Mouse (Mus musculus) urinary bladder, adult 18-20 months (tissue): ENCODE measurements around the gene Mpg.

Source experiments
- DNase-seq, 2 experiments: peaks; one replicate each; pipeline ENCODE4 v3.0.0; 2022; ENCODE audit warnings: low spot score in 2 of 2, mixed read lengths in 2 of 2

The Mpg gene

DNA sequence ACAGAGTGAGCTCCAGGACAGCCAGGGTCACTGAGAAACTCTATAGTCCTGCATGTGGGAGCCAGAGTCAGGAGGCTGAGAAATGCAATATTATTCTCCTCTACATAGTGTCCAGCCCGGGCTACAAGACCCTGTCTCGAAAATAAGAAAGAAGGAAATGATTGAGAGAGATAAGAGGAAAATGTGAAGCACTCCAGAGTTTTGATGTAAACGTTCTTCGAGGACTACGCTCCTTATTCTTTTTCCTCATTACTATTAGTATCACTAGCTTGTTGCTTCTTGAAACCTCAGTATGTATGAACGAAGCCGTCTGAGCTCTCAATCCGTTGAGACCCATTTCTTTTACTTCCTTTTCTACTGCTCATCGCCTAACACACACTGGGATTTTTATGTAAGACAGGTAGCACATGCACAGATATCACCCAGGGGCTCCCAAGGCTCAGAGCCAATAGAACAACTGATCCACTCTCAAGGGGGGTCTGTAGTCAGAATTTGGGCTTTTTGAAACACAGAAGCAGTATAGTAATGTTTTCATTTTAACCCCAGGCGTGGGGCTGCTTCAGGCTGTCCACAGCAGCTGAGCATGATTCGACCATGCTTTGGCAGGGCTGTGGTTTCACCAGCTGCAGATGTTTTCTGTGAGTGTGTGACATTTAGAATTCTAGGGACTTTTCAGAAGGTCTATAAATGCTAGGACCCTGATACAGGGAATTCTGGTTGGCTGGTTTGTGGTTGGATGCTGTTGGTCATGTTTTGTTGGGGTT, 24.2 kb upstream of the Mpg start:
- no peak for DNase-seq

DNA sequence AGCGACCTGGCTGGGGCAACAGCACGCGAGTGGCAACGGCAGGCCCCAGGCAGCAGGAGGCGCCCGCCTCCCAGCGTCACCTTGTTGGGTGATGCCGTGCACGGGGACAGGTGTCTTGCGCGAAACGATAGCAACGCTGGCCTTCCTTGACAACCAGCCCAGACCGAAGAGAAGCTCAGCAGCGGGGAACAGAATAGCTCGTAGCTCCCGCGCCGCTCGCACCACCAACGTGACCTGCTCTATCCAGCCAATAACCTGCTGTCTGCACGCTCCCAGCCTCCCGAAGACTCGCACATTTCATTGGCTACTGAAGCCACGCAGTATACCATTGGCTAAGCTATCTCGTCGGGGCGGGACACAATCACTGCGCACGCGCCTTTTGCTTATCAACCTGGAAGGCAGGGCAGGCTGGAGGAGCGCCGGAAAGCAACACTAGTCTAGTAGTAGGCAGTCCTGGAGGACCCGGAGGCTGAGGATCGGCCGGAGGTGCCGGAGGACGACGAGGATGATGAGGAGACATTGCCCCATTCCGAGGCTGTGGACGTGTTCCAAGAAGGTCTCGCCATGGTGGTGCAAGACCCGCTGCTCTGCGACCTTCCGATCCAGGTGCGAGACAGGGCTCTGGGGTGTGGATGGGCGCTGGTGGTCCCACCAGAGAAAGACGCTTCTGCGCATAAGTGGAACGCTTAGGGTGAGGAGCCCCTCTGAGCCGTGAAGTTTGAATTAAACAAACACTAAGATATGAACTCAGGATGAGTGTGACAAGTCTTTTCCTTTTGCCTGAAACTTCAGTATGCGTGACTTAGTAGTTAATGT, 21.0 kb upstream of the Mpg start, which contains the start of gene Snrnp25:
Snrnp25 (plus strand) TSS at position 358 of the 816 bp plus-strand sequence.
- DNase-seq: peak; percentile 87 to 95

DNA sequence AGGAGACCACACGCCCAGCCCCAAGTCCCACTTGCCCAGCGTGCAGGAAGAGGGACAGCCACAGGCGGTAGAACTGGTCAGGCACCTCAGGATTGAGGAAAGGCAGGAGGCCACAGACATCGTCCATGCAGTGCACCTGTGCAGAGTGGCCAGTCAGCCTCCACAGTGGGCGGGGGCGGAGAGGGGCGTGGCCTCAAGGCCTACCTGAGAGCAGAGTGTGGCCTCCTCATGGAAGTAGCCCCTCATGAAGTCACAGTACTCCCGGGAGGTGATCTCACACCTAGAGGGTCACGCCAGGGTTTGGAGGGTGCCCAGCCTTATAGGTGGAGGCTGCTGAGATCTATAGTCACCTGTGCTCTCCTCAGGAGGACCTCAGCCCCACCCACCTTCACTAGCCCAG, 15.7 kb upstream of the Mpg start:
- no peak for DNase-seq

DNA sequence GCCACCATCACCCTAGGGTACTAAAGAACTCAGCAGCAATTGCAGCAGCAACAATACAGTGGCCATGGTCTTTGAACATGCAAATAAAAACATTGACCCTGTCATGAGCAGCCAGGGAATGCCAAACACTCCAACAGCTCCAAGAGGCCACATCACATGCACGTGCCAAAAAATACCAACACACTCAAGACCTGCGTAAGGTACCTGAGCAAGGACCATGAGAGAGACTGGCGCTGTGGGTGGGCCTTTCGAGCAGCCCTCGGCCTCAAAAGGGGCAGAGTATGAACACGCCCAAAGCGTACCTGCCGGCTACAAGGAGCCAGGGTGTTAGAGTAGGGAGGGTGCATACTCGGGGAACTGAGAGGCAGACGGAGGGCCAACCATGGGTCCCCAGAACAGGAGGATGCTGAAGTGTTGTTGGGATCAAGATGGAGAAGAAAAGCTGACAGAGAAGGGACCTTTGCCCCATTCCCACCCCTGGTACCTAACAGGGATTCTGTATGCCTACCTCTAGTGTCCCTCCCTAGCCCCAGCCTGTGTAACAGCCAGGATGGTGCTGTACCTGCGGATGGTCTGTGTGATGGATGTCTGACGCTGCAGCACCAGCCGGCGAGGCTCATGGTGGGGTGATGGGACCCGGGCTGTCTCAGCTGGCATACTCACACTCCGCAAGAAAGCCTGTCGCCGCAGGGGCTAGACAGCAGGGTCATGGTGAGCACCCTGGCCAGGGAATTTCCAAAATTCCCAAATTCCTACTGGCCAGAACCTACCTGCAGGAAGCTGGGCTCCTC, 10.7 kb upstream of the Mpg start:
- no peak for DNase-seq

- DNase-seq: peak in 1 of 2 experiments; percentile 42
Measured at GRCm38 (mm10) chr11:32216851-32217250, 9.5 kb upstream of the Mpg start.

GRCm38 (mm10) chr11:32218501-32219050, 7.7 kb upstream of the Mpg start:
- DNase-seq: no peak

DNA sequence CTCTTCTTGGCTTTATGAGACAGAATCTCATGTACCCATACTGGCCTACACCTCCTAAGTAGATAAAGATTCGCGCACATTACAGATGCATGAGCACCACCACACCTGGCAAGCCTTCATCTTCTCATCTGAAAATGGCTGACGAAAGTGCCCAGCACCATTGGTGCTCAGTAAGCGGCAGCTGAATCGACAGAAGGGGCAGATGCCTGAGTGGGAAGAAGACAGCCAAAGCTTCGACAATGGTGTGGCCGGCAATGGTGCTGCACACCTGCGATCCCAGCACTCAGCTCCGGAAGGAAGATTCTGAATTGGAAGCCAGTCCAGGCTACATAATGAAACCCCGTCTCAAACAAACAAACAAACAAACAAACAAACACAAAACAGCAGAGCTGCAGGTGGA, 7.0 kb upstream of the Mpg start:
- DNase-seq: no peak

DNA sequence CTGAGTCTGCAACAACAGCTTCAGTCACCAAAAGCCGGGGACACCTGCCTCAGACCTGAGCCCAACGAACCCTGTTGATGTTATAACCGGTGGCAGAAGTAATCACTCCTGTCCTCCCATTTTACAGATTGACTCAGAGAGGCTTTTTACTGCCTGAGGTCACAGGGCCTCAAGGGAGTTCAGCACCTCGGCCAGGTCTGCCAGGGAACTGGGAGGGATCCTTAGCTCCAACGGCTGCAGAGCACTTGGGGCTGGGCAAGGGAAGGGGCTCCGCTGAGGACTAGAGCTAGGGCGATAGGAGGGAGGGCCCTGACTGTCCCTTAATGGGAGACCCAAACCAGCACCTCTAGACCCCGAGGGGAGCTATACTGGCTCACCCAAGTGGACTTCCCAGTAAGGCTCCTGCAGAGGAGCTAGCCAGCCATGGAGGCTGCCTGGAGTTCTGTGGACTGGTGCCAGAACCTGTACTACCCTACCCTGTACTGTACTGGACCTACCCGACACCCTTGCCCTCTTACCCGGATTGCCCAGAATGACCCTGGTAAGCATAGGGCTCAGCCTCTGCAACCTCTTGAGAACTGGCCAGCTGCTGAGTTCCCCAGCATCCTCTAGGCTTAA, 5.6 kb upstream of the Mpg start:
- DNase-seq: peak in 1 of 2 experiments; percentile 71

DNA sequence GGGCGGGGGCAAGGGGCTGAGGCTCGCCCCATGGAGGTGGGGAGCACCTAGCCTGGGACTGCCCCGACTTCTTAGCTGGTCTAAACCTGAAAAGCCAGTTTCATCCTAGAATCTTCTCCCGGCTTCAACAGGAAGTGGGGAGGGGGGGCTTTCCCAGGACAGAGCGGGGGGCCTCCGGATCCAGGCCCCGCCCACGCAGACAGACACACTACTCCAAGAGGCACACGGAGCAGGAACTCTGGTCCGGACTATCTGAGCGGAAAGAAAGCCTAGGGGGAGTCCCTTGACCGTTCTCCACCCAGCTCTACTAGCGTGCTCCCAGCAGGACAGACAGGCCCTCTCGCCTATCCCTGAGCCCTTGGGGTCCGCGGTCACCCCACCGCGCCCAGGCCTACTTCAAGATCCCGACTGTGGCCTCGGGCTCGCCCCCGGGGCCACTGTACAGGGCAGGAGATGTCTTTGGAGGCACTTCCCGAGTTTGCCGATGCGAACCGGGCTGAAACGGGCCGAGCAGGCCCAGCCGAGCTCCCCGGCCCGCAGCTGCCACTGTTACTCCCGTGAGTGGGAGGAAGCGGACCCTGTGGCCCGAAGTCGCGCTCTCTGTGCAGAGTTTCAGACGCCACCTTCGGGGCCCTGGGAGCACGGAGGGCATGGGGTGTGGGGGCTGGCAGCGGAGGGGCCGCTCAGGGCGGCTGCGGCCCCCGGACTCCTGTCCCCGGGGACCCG, 4.9 kb upstream of the Mpg start:
- DNase-seq: peak; percentile 65 to 69

DNA sequence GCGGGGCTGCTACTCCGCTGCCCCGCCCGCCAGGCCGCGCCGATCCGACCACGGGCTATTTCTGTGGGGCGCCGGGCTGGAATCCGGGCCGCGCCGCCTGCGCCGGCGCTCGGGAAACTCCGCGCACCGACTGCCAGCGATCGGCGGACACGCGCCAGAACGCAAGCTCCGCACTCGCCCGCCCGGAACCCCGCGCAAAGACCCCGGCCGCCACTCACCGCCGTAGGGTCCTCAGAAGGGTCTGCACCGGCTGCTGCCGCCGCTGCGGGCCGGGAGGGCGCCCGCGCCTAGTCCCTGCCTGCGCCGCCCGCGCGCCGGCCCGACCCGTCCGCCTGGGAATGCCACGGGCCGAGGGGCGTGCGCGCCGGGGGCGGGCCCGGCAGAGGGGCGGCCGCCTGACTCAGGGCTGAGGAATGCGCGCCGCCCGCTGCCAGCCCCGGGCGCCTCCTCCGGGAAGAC, 4.3 kb upstream of the Mpg start, which contains the start of gene Rhbdf1:
Rhbdf1 (minus strand) TSS at position 350 of the 459 bp plus-strand sequence.
- DNase-seq: peak; percentile 56 to 63

GRCm38 (mm10) chr11:32222570-32223194, 3.6 kb upstream of the Mpg start:
- DNase-seq: no peak

DNA sequence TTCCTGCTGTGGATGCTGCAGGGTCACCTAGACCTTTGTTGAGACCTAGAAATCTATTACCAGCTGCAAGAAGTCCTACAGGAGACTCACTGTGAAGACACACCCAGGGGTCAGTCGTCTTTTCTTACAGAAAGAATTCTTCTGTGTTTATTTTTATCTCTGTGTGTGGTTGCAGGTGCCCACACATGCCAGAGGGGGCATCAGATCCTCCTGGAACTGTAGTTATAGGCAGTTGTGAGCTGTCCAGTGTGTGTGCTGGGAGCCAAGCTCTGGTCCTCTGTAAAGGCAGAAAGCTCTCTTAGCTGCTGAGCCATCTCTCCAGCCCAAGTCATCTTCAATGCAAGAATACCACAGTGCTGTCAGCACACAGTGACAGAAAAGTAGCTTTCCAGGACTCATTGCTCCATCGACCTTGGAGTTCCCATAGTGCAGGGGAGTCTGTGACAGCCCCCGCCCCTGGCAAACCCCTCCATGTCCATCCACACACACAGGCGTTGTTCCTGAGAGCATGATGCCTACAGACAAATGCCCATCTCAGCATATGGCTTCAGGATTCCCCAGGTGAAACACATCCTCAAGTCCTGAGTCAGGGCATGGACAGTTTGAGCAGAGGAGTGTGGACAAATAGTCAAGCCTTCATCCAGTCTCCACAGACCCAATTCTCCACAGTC, 2.9 kb upstream of the Mpg start:
- no peak for DNase-seq

GRCm38 (mm10) chr11:32224468-32225139, 1.7 kb upstream of the Mpg start:
- DNase-seq: peak; percentile 61 to 87

DNA sequence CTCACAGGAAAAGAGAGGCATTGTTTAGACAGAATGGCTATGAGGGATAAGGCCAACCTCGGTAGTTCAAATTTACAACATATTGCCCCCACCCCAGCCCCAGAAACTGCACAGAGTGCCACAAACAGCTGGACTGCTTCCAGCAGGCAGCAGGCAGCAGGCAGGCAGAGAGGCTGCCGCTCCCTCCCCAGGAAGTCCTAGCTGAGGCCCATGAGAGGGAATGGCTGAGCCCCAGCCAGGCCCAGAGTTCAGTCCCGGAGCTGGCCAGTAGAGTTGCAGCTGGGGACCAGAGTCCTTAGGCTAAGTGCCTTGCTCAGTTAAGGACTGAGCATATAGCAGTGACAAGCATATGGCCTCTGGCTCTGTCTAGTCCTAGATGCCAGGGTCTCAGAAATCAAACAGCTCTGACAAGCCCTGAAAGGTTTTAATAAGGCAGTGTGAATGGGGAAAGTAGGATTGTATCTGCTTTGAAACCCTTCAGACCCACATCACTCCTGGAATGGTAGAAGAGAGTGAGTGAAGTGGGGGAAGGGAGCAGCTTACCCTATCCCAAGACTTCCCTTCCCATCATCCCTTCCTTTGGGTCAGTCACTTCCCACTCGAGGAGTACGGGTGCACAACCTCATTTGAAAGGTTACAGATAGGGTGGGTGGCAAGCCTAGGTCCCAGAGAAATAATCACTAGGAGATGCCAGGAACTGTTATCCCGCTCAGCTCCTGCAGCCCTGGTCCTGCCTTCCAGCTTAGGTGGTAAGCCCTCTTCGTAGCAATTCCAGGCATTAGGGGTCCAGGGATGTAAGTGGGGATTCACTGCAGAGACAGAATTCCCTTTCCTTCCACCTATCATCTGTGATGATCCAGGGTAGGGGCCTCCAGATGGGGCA, 842 bp upstream of the Mpg start:
- DNase-seq: no peak

- no peak for DNase-seq
Measured at GRCm38 (mm10) chr11:32227041-32227440, 736 bp downstream of the Mpg start.

- DNase-seq: no peak
Measured at GRCm38 (mm10) chr11:32227555-32227954, 1.2 kb downstream of the Mpg start.

- no peak for DNase-seq
Measured at GRCm38 (mm10) chr11:32228292-32228845, 2.1 kb downstream of the Mpg start.

DNA sequence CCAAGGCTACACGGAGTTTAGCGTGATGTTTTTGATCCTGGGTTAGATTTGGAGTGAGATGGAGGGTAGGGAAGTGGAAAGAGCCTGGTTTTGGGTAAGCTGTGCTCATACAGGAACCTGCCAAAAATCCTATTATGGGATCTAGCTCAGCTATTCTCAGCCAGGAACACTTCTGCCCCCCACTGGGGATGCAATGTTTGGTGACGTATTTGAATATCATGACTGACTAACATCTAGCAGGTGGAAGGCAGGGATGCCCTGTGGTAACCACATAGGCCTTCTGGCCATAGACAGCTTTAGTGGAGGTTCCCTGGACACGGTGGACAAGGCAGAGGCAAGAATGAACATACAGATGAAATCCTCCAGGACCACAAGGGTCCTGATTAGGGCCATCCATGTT, 3.9 kb downstream of the Mpg start:
- DNase-seq: no peak
